Mouse (Mus musculus) ES-Bruce4 (cell line): Measurements from ENCODE around the gene Itga4.

Source experiments
- CTCF ChIP-seq: IDR thresholded peaks from one replicate; pipeline ENCODE4 v1.8.1; 2011; ENCODE audit warnings: low read depth, low read length
- EP300 ChIP-seq: IDR thresholded peaks from 2 replicates; pipeline ENCODE4 v1.6.1; 2011; ENCODE audit warnings: low read depth, low read length; ENCODE audit not compliant: insufficient read depth
- POLR2A ChIP-seq: IDR thresholded peaks from one replicate; pipeline ENCODE4 v1.8.1; 2011; ENCODE audit warnings: low read length; ENCODE audit not compliant: insufficient read depth

DNA sequence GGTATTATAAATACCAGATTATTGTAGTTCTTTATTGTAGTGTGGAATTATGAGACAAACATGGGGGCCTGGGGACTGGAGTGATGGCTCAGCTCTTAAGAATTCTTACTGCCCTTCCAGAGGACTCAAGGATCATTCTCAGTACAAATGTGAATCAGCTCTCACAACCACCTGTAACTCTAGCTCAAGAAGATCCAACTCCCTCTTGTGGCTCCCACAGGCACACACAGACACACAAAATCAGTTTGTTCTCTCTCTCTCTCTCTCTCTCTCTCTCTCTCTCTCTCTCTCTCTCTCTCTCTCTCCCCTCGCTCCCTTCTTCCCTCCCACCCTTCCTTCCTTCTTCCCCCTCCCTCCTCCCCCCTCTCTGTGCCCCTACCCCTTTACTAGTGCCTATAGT lies 80.9 kb downstream of the Itga4 start:
- TF ChIP-seq CTCF (no peak), EP300 (no peak), POLR2A (no peak)
